Mouse (Mus musculus): ENCODE data around the gene Mpp3. TPM values are rescaled to one million over a fixed set of nuclear protein-coding genes. Genes with fewer than 3 reads are reported as not detected.

Gene Mpp3
- polyA plus RNA-seq, 1 experiment, result not detected

DNA sequence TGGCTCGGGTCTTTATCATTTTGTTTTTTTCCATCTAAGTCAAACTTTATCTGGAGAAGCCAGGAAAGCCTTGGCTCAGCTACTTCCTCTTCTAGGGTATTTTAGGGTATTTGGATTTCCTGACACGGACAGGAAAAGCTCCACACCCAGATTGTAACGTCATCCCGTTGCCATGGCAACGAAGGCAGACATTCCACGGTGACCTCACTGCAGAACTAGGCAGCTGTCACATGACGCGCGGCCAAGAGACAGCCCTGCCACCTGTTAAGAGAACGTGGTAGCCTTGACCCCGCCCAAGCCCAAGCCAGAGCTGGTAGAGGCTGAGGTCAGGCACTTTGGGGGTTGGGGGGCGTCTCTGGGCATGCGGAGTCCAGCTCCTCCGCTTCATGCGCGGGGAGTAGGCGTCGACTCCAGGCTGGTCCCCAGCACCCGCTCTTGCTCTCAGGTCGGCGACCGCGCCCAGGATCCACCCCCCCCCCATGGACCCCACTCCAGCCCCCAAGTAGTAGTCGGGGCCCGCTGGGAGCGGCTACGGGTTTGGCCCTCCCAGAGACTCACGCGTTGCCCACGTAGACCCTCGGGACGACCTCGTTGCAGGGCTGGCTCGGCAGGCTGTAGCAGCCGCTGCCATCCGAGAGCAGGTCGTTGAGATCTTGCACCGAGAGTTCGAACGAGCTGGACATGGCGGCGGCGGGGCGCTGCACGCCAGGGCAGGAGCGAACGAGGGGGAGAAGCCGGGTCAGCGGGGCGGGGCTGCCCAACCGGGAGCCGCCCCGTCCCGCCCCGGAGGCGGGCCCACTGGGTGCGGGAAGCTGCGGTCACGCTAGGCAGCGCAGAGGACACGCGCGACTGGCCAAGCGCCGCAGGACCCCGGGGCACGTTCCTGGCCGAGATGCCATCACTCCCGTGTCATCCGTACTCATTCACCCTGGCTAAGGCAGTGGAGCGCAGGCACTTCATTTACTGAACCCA is 43.9 kb downstream of the Mpp3 start, which contains the start of gene Cfap97d1:
Gene Cfap97d1 (plus strand): TSS at position 226 of the 972 bp plus-strand sequence.
- peaks cover 25% of the 10 kb centered on the region for H3K27me3 ChIP-seq (replicated peaks)
- peak within 1 kb of the TSS; percentile 95 for H3K4me3 ChIP-seq (replicated peaks)
- TF ChIP-seq FLI1 (IDR thresholded peaks at IDR 0.05; ENCODE audit: low read length) (peak; percentile 36; the same call in 1 of the 2 replicates), GATA1 (IDR thresholded peaks at IDR 0.05; ENCODE audit: borderline replicate concordance, low read length) (peak; percentile 43; the same call in 1 of the 3 replicates)
- peaks cover 69% of the 10 kb centered on the region for H3K4me1 ChIP-seq
- H3K36me3 ChIP-seq (replicated peaks; ENCODE audit: low read length), result peaks cover 35% of the 10 kb centered on the region
- H3K9me3 ChIP-seq, result no peaks in the 10 kb centered on the region

DNA sequence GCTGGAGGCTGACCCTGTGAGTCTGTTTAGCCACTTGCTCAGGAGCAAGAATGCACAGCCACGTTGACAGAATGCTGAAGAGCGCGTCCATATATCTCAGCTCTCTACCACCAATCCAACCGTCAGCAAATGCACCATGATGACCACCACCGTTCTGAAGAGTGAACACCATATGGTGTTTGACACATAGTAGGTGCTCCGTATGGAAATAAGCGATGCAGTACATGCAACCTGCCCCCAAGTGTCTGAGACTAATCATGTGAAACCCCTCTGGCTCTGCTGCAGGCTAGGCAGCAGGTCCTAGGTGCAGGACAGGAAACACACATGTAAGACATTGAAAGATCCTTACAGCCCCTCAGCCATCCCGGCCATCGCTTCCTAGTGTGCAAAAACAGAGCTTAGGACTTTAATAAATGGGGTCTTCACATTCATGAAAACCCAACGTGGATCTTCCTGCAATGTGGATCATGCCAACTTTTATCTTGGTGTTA is 44.8 kb downstream of the Mpp3 start:
- TF ChIP-seq FLI1 (IDR thresholded peaks at IDR 0.05; ENCODE audit: low read length) (no peak), GATA1 (IDR thresholded peaks at IDR 0.05; ENCODE audit: borderline replicate concordance, low read length) (no peak)
- peak overlapping the region; percentile 95 for H3K4me3 ChIP-seq (replicated peaks)

DNA sequence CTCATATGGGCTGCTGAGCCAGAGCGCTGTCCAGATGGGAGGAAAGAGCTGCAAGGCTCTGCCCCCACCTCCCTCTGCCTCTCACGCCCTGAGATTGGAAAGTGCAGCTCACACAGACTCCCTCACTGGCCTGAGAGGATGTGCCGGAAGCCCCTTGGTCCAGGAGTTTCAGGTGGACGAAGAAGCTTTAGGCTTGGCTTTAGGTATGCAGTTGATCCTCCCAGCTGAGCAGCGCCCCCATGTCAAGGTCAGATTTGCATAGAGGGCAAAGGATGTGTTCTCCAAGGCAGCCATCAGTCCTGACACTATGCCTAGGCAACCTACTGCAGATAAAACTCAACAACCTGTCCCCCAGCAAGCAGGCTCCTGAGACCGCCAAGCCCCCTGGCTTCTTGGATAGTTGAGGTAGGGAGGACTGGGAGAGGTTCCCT is 45.3 kb downstream of the Mpp3 start:
- H3K9me3 ChIP-seq, result no peaks in the 10 kb centered on the region
- peak overlapping the region; percentile 95 for H3K4me3 ChIP-seq (replicated peaks)
- H3K36me3 ChIP-seq (replicated peaks; ENCODE audit: low read length), result peaks cover 48% of the 10 kb centered on the region
- peaks cover 83% of the 10 kb centered on the region for H3K4me1 ChIP-seq
- peaks cover 15% of the 10 kb centered on the region for H3K27me3 ChIP-seq (replicated peaks)
- TF ChIP-seq FLI1 (IDR thresholded peaks at IDR 0.05; ENCODE audit: low read length) (no peak), GATA1 (IDR thresholded peaks at IDR 0.05; ENCODE audit: borderline replicate concordance, low read length) (no peak)

More for the DNA sequence above, 44.8 kb downstream of the Mpp3 start:
- Histone ChIP-seq H3K27me3 (replicated peaks) (peaks cover 19% of the 10 kb centered on the region), H3K36me3 (replicated peaks; ENCODE audit: low read length) (peaks cover 43% of the 10 kb centered on the region), H3K9me3 (no peaks in the 10 kb centered on the region), H3K4me1 (peaks cover 78% of the 10 kb centered on the region)

DNA sequence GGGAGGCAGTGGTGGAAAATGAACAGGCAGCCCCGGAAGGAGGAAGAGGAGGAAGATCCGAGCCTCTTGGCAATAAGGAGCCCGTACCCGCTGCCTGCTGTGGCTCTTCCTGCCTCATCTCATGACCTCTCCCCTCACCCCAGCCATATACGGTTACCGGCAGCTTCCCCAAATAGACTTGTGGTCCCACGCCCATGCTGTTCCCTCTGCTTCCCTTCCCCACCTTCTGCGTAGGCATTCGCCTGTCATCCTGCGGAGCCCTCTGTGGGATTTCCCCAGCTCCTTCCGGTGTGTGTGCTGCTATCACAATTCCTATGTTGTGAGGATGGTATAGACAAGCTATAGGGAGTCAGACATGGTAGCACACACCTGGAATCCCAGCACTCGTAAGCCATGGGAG is 46.4 kb downstream of the Mpp3 start:
- no peak for TF ChIP-seq FLI1 (IDR thresholded peaks at IDR 0.05; ENCODE audit: low read length)
- no peak for TF ChIP-seq GATA1 (IDR thresholded peaks at IDR 0.05; ENCODE audit: borderline replicate concordance, low read length)
- Histone ChIP-seq H3K36me3 (replicated peaks; ENCODE audit: low read length) (peaks cover 60% of the 10 kb centered on the region), H3K27me3 (replicated peaks) (peaks cover 5% of the 10 kb centered on the region), H3K4me3 (replicated peaks) (peak overlapping the region; percentile 87), H3K9me3 (no peaks in the 10 kb centered on the region), H3K4me1 (peaks cover 94% of the 10 kb centered on the region)

DNA sequence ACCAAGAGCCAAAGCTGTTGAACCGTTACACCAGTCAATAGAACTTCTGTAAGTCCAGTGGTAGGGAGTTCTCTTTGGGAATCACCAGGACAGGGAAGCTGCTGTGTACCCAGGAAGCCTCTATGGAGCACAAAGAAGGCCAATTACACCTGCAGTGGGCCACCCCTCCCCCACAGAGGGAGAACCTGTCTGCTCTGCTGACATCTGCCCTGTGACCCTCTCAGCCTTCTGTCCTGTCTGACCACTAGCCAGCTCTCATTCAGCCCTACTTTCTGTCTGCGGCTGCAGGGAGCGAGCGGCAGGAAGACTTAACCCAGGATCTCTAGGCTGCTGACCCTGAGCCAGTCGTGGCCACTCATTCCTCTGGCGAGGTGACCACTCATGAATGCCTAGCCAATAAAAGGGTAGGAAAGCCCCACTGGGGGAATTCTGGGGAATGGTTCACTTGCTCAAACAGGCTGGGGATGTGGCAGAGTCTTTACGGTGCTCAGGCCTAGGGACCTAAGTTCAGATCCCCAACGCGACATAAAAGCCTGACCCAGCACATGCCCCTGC is 47.6 kb downstream of the Mpp3 start:
- peak overlapping the region; percentile 40 for H3K4me3 ChIP-seq (replicated peaks)
- peaks cover 93% of the 10 kb centered on the region for H3K4me1 ChIP-seq
- H3K9me3 ChIP-seq, result no peaks in the 10 kb centered on the region
- no peaks in the 10 kb centered on the region for H3K27me3 ChIP-seq (replicated peaks)
- TF ChIP-seq GATA1 (IDR thresholded peaks at IDR 0.05; ENCODE audit: borderline replicate concordance, low read length), result no peak
- no peak for TF ChIP-seq FLI1 (IDR thresholded peaks at IDR 0.05; ENCODE audit: low read length)
- peaks cover 71% of the 10 kb centered on the region for H3K36me3 ChIP-seq (replicated peaks; ENCODE audit: low read length)

DNA sequence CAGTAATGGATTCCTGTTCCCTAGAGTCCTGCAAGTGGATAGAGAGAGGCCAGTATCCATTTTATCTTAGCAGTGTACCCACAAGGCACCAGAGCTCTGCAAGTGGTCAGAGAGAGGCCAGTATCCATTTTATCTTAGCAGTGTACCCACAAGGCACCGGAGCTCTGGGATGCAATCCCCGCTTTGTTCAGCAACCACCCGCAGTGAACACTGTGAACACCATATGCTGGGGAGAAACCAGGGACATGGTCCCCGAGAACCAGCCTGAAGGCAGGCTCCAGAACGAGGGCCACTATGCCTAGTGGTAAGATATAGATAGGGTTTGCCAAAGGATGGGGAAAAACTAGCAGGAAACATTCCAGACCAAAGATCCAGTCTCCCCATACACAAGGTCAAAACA is 49.1 kb downstream of the Mpp3 start:
- peaks cover 87% of the 10 kb centered on the region for H3K36me3 ChIP-seq (replicated peaks; ENCODE audit: low read length)
- peaks cover 94% of the 10 kb centered on the region for H3K4me1 ChIP-seq
- H3K27me3 ChIP-seq (replicated peaks), result no peaks in the 10 kb centered on the region
- TF ChIP-seq FLI1 (IDR thresholded peaks at IDR 0.05; ENCODE audit: low read length) (no peak), GATA1 (IDR thresholded peaks at IDR 0.05; ENCODE audit: borderline replicate concordance, low read length) (no peak)
- H3K9me3 ChIP-seq, result no peaks in the 10 kb centered on the region
- no peak overlapping the region for H3K4me3 ChIP-seq (replicated peaks)

DNA sequence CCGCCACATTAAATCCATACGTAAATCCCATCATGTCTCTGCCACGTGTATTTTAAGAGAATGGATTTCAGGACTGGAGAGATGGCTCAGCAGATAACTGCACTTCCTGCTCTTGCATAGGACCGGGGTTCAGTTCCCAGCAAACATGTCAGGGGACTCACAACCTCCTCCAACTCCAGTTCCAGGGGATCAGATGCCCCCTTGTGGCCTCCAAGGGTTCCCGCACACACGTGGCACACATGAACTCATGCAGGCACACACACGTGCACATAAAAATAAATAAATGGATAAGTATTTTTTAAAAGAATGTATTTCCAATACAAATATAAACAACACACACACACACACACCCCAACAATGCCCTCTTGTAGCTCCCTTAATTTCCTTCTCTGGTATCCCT is 51.3 kb downstream of the Mpp3 start:
- Histone ChIP-seq H3K36me3 (replicated peaks; ENCODE audit: low read length) (peaks cover 100% of the 10 kb centered on the region), H3K27me3 (replicated peaks) (no peaks in the 10 kb centered on the region), H3K4me1 (peaks cover 82% of the 10 kb centered on the region), H3K9me3 (no peaks in the 10 kb centered on the region), H3K4me3 (replicated peaks) (no peak overlapping the region)
- TF ChIP-seq FLI1 (IDR thresholded peaks at IDR 0.05; ENCODE audit: low read length), result no peak
- TF ChIP-seq GATA1 (IDR thresholded peaks at IDR 0.05; ENCODE audit: borderline replicate concordance, low read length), result no peak

DNA sequence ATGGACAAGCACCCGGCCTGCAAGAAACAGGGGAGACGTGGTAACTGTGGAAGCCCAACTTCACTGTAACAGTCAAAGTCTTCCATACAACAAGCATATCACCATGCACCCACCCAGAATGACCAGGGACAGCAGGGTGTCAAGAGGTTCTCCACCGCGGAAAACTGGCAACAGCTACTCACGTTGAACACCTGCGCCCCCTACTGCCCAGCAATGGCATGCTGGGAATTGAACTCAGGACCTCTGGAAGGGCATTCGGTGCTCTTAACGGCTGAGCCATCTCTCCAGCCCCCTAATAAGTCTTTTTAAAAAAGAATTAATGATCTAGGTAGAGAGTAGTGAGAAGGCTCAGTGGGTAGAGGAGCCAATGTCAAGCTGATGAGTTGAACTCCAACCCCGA is 53.3 kb downstream of the Mpp3 start:
- peaks cover 67% of the 10 kb centered on the region for H3K4me1 ChIP-seq
- no peaks in the 10 kb centered on the region for H3K27me3 ChIP-seq (replicated peaks)
- H3K36me3 ChIP-seq (replicated peaks; ENCODE audit: low read length), result peaks cover 95% of the 10 kb centered on the region
- H3K4me3 ChIP-seq (replicated peaks), result no peak overlapping the region
- H3K9me3 ChIP-seq, result no peaks in the 10 kb centered on the region
- TF ChIP-seq GATA1 (IDR thresholded peaks at IDR 0.05; ENCODE audit: borderline replicate concordance, low read length) (no peak), FLI1 (IDR thresholded peaks at IDR 0.05; ENCODE audit: low read length) (no peak)

DNA sequence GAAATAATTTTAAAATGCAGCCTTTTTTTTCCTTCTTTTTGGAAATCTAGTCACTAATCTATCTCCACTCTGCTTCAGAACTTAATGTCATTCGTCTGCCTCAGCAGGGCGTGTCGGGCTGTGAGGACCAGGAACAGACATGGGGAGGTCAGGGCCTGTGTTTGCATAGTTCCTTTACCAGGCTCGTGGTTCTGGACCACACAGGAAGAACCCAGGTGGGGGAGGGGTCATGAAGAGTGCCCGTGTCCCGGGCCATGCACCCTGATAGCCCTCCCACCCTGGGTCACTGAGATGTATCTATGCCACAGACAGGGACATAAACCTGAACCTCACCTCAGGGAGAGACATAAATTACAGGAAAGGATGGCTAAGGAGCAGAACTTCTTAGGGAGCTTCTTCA is 54.1 kb downstream of the Mpp3 start:
- H3K9me3 ChIP-seq, result no peaks in the 10 kb centered on the region
- H3K27me3 ChIP-seq (replicated peaks), result no peaks in the 10 kb centered on the region
- TF ChIP-seq FLI1 (IDR thresholded peaks at IDR 0.05; ENCODE audit: low read length) (no peak), GATA1 (IDR thresholded peaks at IDR 0.05; ENCODE audit: borderline replicate concordance, low read length) (no peak)
- H3K4me1 ChIP-seq, result peaks cover 59% of the 10 kb centered on the region
- no peak overlapping the region for H3K4me3 ChIP-seq (replicated peaks)
- H3K36me3 ChIP-seq (replicated peaks; ENCODE audit: low read length), result peaks cover 88% of the 10 kb centered on the region

Data from megakaryocyte, embryonic 14.5 days (primary cell).